Mouse (Mus musculus) layer of hippocampus, postnatal 25 days (tissue): ENCODE data around the gene Wbp2. TPM values are rescaled to one million over a fixed set of nuclear protein-coding genes. Genes with fewer than 3 reads are reported as not detected.

Experiments
- DNase-seq, 2 experiments: peaks; one replicate each; pipeline ENCODE4 v3.0.0; 2022; ENCODE audit warnings: mixed read lengths in 2 of 2, low spot score in 1 of 2; ENCODE audit errors: extremely low spot score in 1 of 2
- total RNA-seq, 2 experiments: library from RNA; stranded (reverse); gene quantifications; 2 replicates each; pipeline ENCODE4 v1.2.3; 2021

The Wbp2 gene
- total RNA-seq, 2 experiments from 2014 or later, result 390 to 418 TPM

- no peak for DNase-seq
Observed at GRCm38 (mm10) chr11:116041833-116042232, 45.0 kb downstream of the Wbp2 start.

GRCm38 (mm10) chr11:116040593-116040992, 46.2 kb downstream of the Wbp2 start:
- DNase-seq, result no peak

- DNase-seq, result no peak
Observed at GRCm38 (mm10) chr11:116037826-116038225, 49.0 kb downstream of the Wbp2 start.

- DNase-seq, result no peak
Observed at GRCm38 (mm10) chr11:116036671-116037070, 50.1 kb downstream of the Wbp2 start.

GRCm38 (mm10) chr11:116034584-116034983, 52.2 kb downstream of the Wbp2 start:
- no peak for DNase-seq

- no peak for DNase-seq
Observed at GRCm38 (mm10) chr11:116030898-116031845, 55.6 kb downstream of the Wbp2 start.

GRCm38 (mm10) chr11:116030088-116030897, 56.5 kb downstream of the Wbp2 start, which contains the start of gene Unk:
TSS of gene Unk (plus strand) at chr11:116030322.
- peak; percentile 90 to 92 for DNase-seq

- DNase-seq, result no peak
Observed at GRCm38 (mm10) chr11:116029086-116029865, 57.5 kb downstream of the Wbp2 start.

Other genes with a start within 250 kb of the Wbp2 start
- under 1 TPM; 0.27 to 0.28 TPM for gene Myo15b, start 228.6 kb downstream of the Wbp2 start, total RNA-seq
- 1 to 10 TPM in 1 of 2 experiments, under 1 TPM in 1; 0.54 to 1.2 TPM for gene Smim5, start 187.0 kb downstream of the Wbp2 start, total RNA-seq
- gene Smim6, start 175.0 kb downstream of the Wbp2 start, total RNA-seq, result not detected
- 10 to 100 TPM; 33.1 to 47.4 TPM for gene Sap30bp, start 153.7 kb downstream of the Wbp2 start, total RNA-seq
- gene Recql5, start 153.5 kb downstream of the Wbp2 start, total RNA-seq, result 10 to 100 TPM; 25.7 to 28.4 TPM
- 1 to 10 TPM; 5.2 to 6.5 TPM for gene Itgb4, start 112.3 kb downstream of the Wbp2 start, total RNA-seq
- 10 to 100 TPM; 14.0 to 16.9 TPM for gene Galk1, start 74.3 kb downstream of the Wbp2 start, total RNA-seq
- gene H3f3b, start 59.0 kb downstream of the Wbp2 start, total RNA-seq, result 100 to 1,000 TPM; 281 to 291 TPM
- 10 to 100 TPM; 19.6 to 23.2 TPM for gene Unk, start 56.7 kb downstream of the Wbp2 start, total RNA-seq
- gene Unc13d, start 9.0 kb downstream of the Wbp2 start, total RNA-seq, result 1 to 10 TPM; 1.3 to 2.4 TPM
- gene Trim47, start 40.2 kb upstream of the Wbp2 start, total RNA-seq, result 1 to 10 TPM; 5.6 to 5.9 TPM
- 1 to 10 TPM; 6.2 to 7.1 TPM for gene Trim65, start 44.1 kb upstream of the Wbp2 start, total RNA-seq
- gene Mrpl38, start 51.9 kb upstream of the Wbp2 start, total RNA-seq, result 10 to 100 TPM; 59.1 to 62.7 TPM
- gene Fbf1, start 81.2 kb upstream of the Wbp2 start, total RNA-seq, result 10 to 100 TPM; 74.6 to 96.0 TPM
- gene Ten1, start 111.9 kb upstream of the Wbp2 start, total RNA-seq, result 10 to 100 TPM; 41.4 to 45.1 TPM
- 100 to 1,000 TPM; 117 to 118 TPM for gene Acox1, start 112.0 kb upstream of the Wbp2 start, total RNA-seq
- gene Evpl, start 151.1 kb upstream of the Wbp2 start, total RNA-seq, result under 1 TPM; 0.26 to 0.59 TPM
- 10 to 100 TPM; 61.5 to 61.7 TPM for gene Srp68, start 187.2 kb upstream of the Wbp2 start, total RNA-seq
- gene Galr2, start 193.9 kb upstream of the Wbp2 start, total RNA-seq, result not detected
- 10 to 100 TPM; 85.0 to 87.2 TPM for gene Exoc7, start 220.2 kb upstream of the Wbp2 start, total RNA-seq
- gene Foxj1, start 248.4 kb upstream of the Wbp2 start, total RNA-seq, result 1 to 10 TPM; 5.4 to 7.1 TPM